Mouse (Mus musculus): ENCODE measurements around the gene Tubgcp6. TPM values are rescaled to one million over a fixed set of nuclear protein-coding genes. Genes with fewer than 3 reads are reported as not detected.

The Tubgcp6 gene
- 13.3 and 15.7 TPM in 2 replicates for total RNA-seq (2021)
- long read RNA-seq, experiment 1, full-length matches to known transcripts, result 1 of 9 reads
- long read RNA-seq, experiment 1, partial matches to known transcripts, result 3 of 9 reads
- long read RNA-seq, experiment 1, other reads (novel, unspliced or antisense), result 5 of 9 reads
- long read RNA-seq, experiment 2, partial matches to known transcripts, result 1 of 4 reads
- long read RNA-seq, experiment 2, other reads (novel, unspliced or antisense), result 3 of 4 reads

- DNase-seq, result peak; percentile 97
Measured at GRCm38 (mm10) chr15:89122649-89123366, at the start of gene Tubgcp6. Gene Tubgcp6 (minus strand): TSS chr15:89123112.

DNA sequence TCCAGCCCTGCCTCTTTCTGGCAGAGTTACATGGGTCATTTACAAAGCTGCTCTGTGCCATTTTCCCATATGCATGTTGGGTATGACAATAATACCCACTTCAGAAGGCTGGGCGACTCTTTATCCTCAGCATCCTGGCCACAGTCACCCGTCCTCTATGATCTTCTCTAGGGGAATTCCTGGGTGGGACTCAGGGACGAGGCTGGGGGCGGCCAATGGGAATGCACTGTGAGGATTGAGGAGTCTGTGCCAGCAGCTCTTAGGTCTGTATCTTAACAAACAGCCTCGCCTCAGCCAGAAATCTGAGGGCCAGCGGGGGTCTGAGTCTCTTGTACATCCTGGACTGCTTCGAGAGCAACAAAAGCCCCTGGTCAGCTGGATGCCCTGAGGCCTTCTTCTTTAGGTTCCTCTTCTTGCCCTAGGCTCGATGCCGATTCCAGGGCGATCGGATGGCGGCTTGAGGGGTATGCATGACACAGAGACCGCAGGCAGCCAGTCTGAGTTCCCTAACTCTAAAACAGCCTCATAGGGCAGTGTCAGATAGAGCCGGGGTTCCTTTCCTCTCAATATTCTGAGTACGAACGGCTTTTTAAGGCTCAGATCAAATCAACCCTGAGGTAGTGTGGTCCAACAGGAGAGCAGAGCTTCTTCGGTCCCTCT lies 49.5 kb upstream of the Tubgcp6 start:
- DNase-seq, result no peak

DNA sequence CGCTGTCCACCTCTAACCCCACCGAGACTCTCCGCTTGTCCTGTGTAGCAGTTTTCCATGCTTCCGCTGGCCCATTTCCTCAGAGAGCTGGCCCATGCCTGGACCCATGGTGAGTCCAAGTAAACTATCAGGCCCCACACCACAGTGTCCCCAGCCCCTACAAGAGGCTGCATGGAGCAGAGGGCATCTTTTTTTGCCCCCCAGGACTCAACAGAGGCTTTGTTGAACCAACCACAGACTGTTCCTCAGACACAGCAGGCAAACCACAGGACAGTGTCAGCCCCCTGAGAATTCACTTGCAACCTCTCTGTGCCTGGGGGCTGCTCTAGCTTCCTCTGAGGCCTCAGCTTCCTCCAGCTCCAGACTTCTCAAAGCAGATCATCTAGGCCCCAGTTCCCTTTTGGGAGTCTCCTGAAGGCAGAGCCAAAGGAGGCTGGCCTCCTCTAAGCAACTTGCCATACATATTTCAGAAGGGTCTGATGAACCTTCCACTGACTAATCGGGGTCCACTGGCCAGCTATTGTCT lies 48.7 kb upstream of the Tubgcp6 start:
- no peak for DNase-seq

DNA sequence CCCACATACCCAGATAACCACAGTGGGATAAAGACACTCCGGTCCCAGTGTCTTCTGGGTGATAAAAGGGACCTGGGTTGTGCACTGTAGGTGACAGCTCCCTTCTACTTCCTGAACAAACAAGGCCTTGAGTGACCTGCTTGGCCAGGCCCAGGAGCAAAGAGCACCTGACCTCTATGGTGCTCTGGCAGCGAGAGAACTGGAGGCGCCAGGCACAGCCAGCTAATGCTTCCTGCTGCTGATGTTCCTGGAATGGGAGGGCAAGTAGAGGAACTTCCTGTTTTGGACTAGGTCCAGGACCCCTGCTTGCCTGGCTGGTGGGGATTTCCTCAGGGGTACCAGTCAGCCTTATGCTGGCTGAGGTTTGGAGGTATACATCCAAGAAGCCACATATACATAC lies 47.2 kb upstream of the Tubgcp6 start:
- peak; percentile 48 for DNase-seq

GRCm38 (mm10) chr15:89169431-89169830 lies 46.5 kb upstream of the Tubgcp6 start:
- peak; percentile 90 for DNase-seq

GRCm38 (mm10) chr15:89168922-89169321 lies 46.0 kb upstream of the Tubgcp6 start:
- no peak for DNase-seq

DNA sequence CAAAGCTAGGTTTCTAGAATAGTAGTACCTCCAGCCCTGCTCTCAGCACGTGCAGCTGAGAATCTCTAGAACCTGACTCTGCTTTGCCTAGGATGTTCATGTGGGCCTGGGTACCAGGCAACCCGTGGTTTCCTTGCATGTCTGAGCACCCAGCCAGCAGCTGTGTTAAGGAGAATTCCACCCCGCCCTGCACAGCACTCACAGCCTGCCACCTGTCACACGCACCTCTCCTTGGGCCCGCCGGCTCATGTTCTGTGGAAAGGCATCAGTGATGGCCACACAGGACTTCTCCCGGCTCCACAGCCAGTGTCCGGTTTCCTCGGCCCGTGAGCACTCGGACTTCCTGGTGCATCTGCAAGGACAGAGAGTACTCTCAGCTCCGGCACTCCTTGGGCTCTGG lies 42.6 kb upstream of the Tubgcp6 start:
- DNase-seq, result no peak

- DNase-seq, result no peak
Measured at GRCm38 (mm10) chr15:89161397-89161796, 38.5 kb upstream of the Tubgcp6 start.

GRCm38 (mm10) chr15:89158516-89158915 lies 35.6 kb upstream of the Tubgcp6 start:
- DNase-seq, result no peak

GRCm38 (mm10) chr15:89157954-89158353 lies 35.0 kb upstream of the Tubgcp6 start:
- DNase-seq, result peak; percentile 78

GRCm38 (mm10) chr15:89152312-89152711 lies 29.4 kb upstream of the Tubgcp6 start:
- DNase-seq, result no peak

GRCm38 (mm10) chr15:89150041-89150390 lies 27.1 kb upstream of the Tubgcp6 start:
- peak; percentile 74 for DNase-seq

GRCm38 (mm10) chr15:89149271-89150040 lies 26.5 kb upstream of the Tubgcp6 start, which contains the start of gene Mapk11:
Gene Mapk11 (minus strand): TSS chr15:89149628.
- DNase-seq, result peak; percentile 49

GRCm38 (mm10) chr15:89148496-89149270 lies 25.8 kb upstream of the Tubgcp6 start:
- no peak for DNase-seq

GRCm38 (mm10) chr15:89147895-89148294 lies 25.0 kb upstream of the Tubgcp6 start:
- no peak for DNase-seq

- DNase-seq, result no peak
Measured at GRCm38 (mm10) chr15:89147456-89147855, 24.5 kb upstream of the Tubgcp6 start.

GRCm38 (mm10) chr15:89147024-89147423 lies 24.1 kb upstream of the Tubgcp6 start:
- DNase-seq, result no peak

- peak; percentile 65 for DNase-seq
Measured at GRCm38 (mm10) chr15:89146537-89146936, 23.6 kb upstream of the Tubgcp6 start.

DNA sequence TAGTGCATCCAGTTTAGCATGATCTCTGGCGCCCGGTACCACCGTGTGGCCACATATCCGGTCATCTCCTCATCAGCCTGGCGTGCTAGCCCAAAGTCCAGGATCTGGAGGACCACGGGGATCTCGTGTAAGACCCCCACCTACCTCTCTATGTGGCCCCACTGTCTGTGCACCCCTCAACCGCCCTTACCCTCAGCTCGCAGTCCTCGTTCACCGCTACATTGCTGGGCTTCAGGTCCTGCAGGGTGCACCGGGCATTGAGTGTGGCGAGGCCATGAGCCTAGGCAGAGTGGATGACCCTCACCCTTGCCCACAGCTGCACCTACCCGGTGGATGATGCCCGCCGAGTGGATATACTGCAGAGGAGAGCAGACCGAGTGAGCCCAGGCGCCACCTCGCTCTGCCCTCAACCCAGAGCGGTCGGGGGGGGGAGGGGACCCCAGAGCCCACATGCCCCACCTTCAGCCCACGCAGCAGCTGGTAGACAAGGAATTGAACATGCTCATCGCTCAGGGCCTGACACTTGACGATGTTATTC lies 23.0 kb upstream of the Tubgcp6 start:
- no peak for DNase-seq

DNA sequence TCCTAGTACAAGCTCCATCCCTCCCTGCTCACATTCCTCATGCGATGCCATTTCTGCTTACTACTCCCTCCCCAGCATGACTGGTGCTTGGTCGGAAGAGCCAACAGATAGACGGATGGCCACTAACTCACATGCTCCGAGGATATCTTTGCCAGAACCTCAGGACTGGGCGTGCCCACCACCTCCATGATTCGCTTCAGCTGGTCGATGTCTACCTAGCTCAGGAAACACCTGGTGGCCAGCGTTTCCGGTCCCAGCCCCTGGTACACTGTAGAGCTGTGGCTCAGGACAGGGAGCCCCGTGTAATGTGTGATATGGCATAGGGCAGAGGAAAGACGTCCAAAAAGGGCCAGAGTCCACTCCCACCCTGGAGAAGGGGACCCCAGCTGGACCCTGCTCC lies 22.1 kb upstream of the Tubgcp6 start:
- DNase-seq, result no peak

GRCm38 (mm10) chr15:89143134-89143533 lies 20.2 kb upstream of the Tubgcp6 start:
- no peak for DNase-seq
